Mouse (Mus musculus) lung, embryonic 14.5 days (tissue): ENCODE data around the gene Rccd1. TPM values are rescaled to one million over a fixed set of nuclear protein-coding genes. Genes with fewer than 3 reads are reported as not detected.

ENCODE experiments used
- ATAC-seq: fragments of 200-750 bp; cut with Nextera tagmentation; 2 replicates; pipeline ENCODE4 v1.8.0; 2017; ENCODE audit warnings: mild to moderate bottlenecking, moderate TSS enrichment, moderate library complexity; ENCODE audit not compliant: insufficient read depth
- DNase-seq: peaks from one replicate; pipeline ENCODE4 v3.0.0-alpha.2; 2015
- H3K27ac ChIP-seq: fragments of 300-500 bp; sonication (generic); 2 replicates; pipeline ENCODE4 v1.5.1; 2014; ENCODE audit warnings: low read depth, mild to moderate bottlenecking, moderate library complexity
- H3K27me3 ChIP-seq: fragments of 300-500 bp; sonication (generic); 2 replicates; pipeline ENCODE4 v1.6.1; 2014; ENCODE audit warnings: low read length, control low read depth; ENCODE audit not compliant: insufficient read depth
- H3K36me3 ChIP-seq: fragments of 300-500 bp; sonication (generic); 2 replicates; pipeline ENCODE4 v1.6.1; 2014; ENCODE audit warnings: control low read depth; ENCODE audit not compliant: insufficient read depth
- H3K4me1 ChIP-seq: fragments of 300-500 bp; sonication (generic); 2 replicates; pipeline ENCODE4 v1.6.1; 2014; ENCODE audit warnings: antibody characterized with exemption, control low read depth; ENCODE audit not compliant: insufficient read depth
- H3K4me2 ChIP-seq: fragments of 300-500 bp; sonication (generic); 2 replicates; pipeline ENCODE4 v1.6.1; 2014; ENCODE audit warnings: mild to moderate bottlenecking
- H3K4me3 ChIP-seq: fragments of 300-500 bp; sonication (generic); 2 replicates; pipeline ENCODE4 v1.5.1; 2014; ENCODE audit warnings: low read depth, low read length
- H3K9ac ChIP-seq: fragments of 300-500 bp; sonication (generic); 2 replicates; pipeline ENCODE4 v1.6.1; 2014
- H3K9me3 ChIP-seq: fragments of 300-500 bp; sonication (generic); 2 replicates; pipeline ENCODE4 v1.6.1; 2016; ENCODE audit warnings: low read depth, low read length, control low read depth
- CTCF ChIP-seq: IDR thresholded peaks from 2 replicates; pipeline ENCODE4 v1.5.1; 2016; ENCODE audit warnings: antibody characterized with exemption, low read depth
- WGBS: fragments of 180-500 bp; shearing (Covaris S2); extraction: QIAGEN DNeasy Blood & Tissue Kit; methylation state at CpG from one replicate; pipeline ENCODE4 v1.1.7; 2014; 5-methylcytosine and 5-hydroxymethylcytosine counted together
- polyA plus RNA-seq: library from polyadenylated mRNA; unstranded; fragments of >200 nt; fragmentation: Nextera tagmentation; extraction: Ambion mirVana; gene quantifications from 2 replicates; pipeline ENCODE4 v1.2.1, GENCODE M21; 2014

The Rccd1 gene
- polyA plus RNA-seq, 1 experiment from 2014 or later = 11.0 TPM

DNA sequence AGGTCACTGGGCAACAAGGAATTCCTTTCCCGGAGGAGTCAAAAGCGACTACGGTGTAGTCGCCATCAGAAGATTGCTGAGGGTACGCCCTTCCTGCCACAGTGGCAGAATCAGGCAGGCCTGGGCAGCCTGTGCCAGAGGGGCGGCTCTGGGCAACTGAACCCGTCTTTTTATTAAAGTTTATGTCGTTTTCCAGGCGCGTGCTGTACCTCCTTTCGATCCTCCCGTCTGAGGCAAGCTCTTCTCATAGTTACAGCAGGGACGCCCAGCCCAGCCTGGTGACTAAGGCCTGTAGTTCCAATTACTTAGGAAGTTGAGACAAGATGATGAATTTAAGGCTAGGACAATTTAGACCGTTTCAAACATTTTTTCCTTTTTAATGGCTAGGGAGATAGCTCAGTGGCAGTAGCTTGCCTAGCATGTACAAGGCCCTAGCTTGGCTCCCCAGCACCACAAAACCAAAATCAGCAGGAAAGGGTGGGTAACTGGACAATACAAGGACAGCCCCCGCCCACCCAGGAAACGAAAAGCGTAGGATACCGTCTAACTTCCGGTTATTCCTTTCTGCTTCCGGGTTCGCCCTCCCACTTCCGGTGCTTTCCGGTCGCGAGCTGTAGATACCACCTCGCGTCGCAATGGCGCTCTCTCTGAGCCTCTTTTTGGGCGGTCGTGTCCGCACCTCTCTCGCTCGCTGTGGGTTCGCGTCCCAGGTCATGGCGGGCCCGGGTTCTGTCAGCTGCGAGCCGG is 63.5 kb downstream of the Rccd1 start, which contains the start of gene Ngrn:
Ngrn (plus strand) TSS at position 591 of the 747 bp plus-strand sequence.
- peak within 1 kb of the TSS; percentile 85 for H3K9ac ChIP-seq
- WGBS = 25% methylated on average over 40 of the region's 40 CpGs
- H3K27me3 ChIP-seq = no peaks in the 10 kb centered on the region
- H3K27ac ChIP-seq = peak within 1 kb of the TSS; percentile 78
- no peaks in the 10 kb centered on the region for H3K9me3 ChIP-seq
- 0 out of 2 replicates have a peak, but pooled peaks have one; percentile 23 for TF ChIP-seq CTCF
- peak within 1 kb of the TSS; percentile 77 for H3K4me2 ChIP-seq
- peak within 1 kb of the TSS; percentile 76 for H3K4me3 ChIP-seq
- ATAC-seq = peak; percentile 88
- peaks cover 28% of the 10 kb centered on the region for H3K36me3 ChIP-seq
- H3K4me1 ChIP-seq = no peaks in the 10 kb centered on the region
- DNase-seq = peak; percentile 93

DNA sequence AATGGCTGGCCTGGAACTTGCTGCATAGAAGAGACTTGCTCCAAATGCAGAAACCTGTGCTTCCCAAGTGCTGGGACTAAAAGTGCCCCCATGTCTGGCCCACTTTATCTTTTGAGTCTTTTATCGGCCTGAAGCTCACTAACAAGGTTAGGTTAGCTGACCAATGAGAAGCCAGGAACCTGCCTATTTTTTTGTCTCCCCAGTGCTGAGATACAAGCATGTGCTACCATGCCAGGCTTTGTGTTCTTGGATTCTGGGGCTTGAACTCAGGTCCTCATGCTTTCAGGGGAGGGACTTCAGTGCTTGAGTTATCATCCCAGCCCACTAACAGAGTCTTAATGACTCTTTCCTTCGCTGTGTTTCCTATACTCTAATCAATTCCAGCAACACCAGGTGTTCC is 66.5 kb downstream of the Rccd1 start:
- Histone ChIP-seq H3K36me3 (no peaks in the 10 kb centered on the region), H3K9me3 (no peaks in the 10 kb centered on the region), H3K4me3 (no peak overlapping the region), H3K27me3 (no peaks in the 10 kb centered on the region), H3K4me2 (no peak overlapping the region), H3K4me1 (no peaks in the 10 kb centered on the region), H3K27ac (no peak overlapping the region), H3K9ac (no peak overlapping the region)
- DNase-seq = no peak
- no peak for TF ChIP-seq CTCF
- no peak for ATAC-seq
- 61% methylated on average over 2 of the region's 2 CpGs for WGBS

DNA sequence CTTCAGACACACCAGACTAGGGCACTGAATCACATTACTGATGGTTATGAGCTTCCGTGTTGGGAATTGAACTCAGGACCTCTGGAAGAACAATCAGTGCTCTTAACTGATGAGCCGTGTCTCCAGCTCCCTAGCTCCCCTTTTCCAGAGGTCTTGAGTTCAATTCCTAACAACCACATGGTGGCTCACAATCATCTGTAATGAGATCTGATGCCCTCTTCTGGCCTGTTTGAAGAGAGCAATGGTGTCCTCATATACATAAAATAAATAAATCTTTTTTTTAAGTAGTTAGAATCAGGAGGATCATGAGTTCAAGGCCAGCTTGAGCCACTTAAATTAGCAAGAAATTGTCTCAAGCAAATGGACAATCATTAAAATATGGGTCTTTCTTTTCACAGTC is 68.3 kb downstream of the Rccd1 start:
- ATAC-seq (no peak), DNase-seq (no peak)
- Histone ChIP-seq H3K9me3 (no peaks in the 10 kb centered on the region), H3K4me3 (no peak overlapping the region), H3K27ac (no peak overlapping the region), H3K9ac (no peak overlapping the region), H3K4me1 (no peaks in the 10 kb centered on the region), H3K36me3 (no peaks in the 10 kb centered on the region), H3K27me3 (no peaks in the 10 kb centered on the region), H3K4me2 (no peak overlapping the region)
- WGBS = 72% methylated on average over 2 of the region's 2 CpGs
- peak; percentile 10; the same call in 1 of the 2 replicates for TF ChIP-seq CTCF

DNA sequence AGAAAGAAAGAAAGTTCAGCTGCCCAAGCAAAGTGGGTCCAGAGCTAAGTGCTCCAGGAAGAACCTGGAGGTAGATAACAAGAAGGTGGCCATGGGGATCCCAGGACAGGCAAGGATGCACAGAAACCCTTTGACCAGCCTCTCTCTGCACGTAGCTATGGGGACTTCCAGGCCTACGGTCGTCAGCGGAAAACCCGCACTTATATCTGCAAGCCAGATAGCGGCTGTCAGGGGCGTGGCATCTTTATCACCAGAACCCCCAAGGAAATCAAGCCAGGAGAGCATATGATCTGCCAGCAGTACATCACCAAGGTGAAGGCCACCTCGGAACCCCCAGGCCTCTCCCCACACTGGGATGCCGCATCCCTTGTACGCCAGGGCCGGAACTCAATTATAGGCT is 71.4 kb downstream of the Rccd1 start:
- H3K27me3 ChIP-seq = no peaks in the 10 kb centered on the region
- H3K27ac ChIP-seq = no peak overlapping the region
- H3K4me3 ChIP-seq = no peak overlapping the region
- H3K9me3 ChIP-seq = no peaks in the 10 kb centered on the region
- no peak for ATAC-seq
- H3K9ac ChIP-seq = no peak overlapping the region
- H3K4me1 ChIP-seq = no peaks in the 10 kb centered on the region
- 83% methylated on average over 11 of the region's 11 CpGs for WGBS
- no peak overlapping the region for H3K4me2 ChIP-seq
- H3K36me3 ChIP-seq = no peaks in the 10 kb centered on the region
- TF ChIP-seq CTCF = no peak
- no peak for DNase-seq

DNA sequence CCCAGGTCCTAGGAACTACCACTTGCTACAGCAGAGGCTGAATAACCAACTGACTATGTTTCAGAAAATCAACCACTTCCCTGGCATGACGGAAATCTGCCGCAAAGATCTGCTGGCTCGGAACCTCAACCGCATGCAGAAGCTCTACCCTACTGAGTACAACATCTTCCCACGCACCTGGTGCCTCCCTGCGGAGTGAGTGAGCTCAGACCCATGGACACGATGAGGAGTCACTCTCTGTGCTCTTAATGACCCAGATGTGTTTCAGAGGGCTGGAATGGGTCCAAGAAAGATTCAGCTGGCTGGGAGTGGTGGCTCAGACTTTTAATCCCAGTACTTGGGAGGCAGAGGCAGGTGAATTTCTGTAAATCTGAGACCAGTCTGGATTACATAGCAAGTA is 71.8 kb downstream of the Rccd1 start:
- Histone ChIP-seq H3K36me3 (no peaks in the 10 kb centered on the region), H3K9ac (no peak overlapping the region), H3K27me3 (no peaks in the 10 kb centered on the region), H3K9me3 (no peaks in the 10 kb centered on the region), H3K4me3 (no peak overlapping the region), H3K4me2 (no peak overlapping the region), H3K4me1 (no peaks in the 10 kb centered on the region), H3K27ac (no peak overlapping the region)
- 72% methylated on average over 7 of the region's 7 CpGs for WGBS
- ATAC-seq = no peak
- no peak for DNase-seq
- no peak for TF ChIP-seq CTCF

DNA sequence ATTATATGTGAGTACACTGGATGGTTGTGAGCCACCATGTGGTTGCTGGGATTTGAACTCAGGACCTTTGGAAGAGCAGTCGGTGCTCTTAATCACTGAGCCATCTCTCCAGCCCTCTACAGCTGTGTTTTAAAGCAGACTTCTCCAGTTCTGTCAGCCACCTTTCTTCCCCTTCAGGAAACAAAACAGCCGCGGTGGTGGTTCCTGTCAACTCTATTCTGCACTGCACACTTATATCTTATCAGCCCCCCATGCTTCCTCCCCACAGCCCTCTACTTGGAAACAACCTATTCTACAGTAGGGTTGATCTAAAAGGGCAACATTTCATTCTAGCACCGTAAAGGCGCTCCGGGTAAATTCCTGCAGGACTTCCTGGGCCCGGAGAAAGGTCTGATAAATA is 77.4 kb downstream of the Rccd1 start:
- no peaks in the 10 kb centered on the region for H3K27me3 ChIP-seq
- ATAC-seq (no peak), DNase-seq (no peak)
- no peaks in the 10 kb centered on the region for H3K36me3 ChIP-seq
- no peaks in the 10 kb centered on the region for H3K4me1 ChIP-seq
- H3K4me3 ChIP-seq = peak overlapping the region; percentile 55
- H3K4me2 ChIP-seq = peak overlapping the region; percentile 66
- no peak for TF ChIP-seq CTCF
- 0 out of 2 replicates have a peak overlapping the region, but pooled peaks have one; percentile 81 for H3K27ac ChIP-seq
- no peaks in the 10 kb centered on the region for H3K9me3 ChIP-seq
- WGBS = 31% methylated on average over 7 of the region's 7 CpGs
- H3K9ac ChIP-seq = peak overlapping the region; percentile 60

DNA sequence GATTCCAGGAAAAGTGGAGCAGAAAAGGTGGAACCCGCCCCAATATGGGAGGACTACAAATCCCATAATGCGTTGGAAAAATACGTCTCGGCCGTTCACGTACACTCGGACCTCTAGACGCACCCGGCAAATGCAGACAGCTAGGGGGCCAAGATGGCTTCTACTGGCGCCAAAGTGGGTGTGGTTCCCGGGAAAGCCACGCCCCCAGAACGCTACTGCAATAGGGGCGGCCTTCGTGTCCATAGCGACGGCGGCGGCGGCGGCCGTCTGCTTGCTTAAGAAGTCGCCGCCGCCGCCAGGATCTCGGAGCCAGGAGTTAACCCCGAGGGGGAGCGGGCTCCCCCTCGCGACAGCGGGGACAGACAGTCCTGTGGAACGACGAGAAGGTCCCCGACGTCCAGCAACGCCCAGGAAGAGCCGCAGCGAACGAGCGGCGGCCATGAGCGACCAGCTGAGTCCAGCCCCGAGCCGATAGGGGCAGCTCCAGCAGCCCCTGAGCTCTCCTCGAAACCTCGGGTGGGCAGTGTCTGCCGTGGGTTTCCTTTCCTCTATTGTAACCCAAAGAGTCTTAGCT is 78.0 kb downstream of the Rccd1 start, which contains the start of gene Ttll13:
Ttll13 (plus strand) TSS at position 229 of the 574 bp plus-strand sequence.
- under 1% methylated on average over 48 of the region's 48 CpGs for WGBS
- Histone ChIP-seq H3K27me3 (no peaks in the 10 kb centered on the region), H3K4me1 (no peaks in the 10 kb centered on the region), H3K27ac (peak within 1 kb of the TSS; percentile 81), H3K9me3 (no peaks in the 10 kb centered on the region), H3K36me3 (no peaks in the 10 kb centered on the region), H3K4me2 (peak within 1 kb of the TSS; percentile 66), H3K4me3 (peak within 1 kb of the TSS; percentile 55), H3K9ac (peak within 1 kb of the TSS; percentile 60)
- ATAC-seq (peak; percentile 97), DNase-seq (peak; percentile 100)
- TF ChIP-seq CTCF = peak; percentile 43
